Mouse (Mus musculus) CH12.LX (cell line): ENCODE results near the gene Fezf2. TPM values are rescaled to one million over a fixed set of nuclear protein-coding genes. Genes with fewer than 3 reads are reported as not detected.

Source experiments
- DNase-seq: peaks from one replicate; pipeline ENCODE4 v3.0.0-alpha.2; 2013; ENCODE audit errors: extremely low read depth
- H3K27ac ChIP-seq: 2 replicates; pipeline ENCODE4 v1.5.1; 2012; ENCODE audit warnings: low read depth, mild to moderate bottlenecking, control low read depth, moderate library complexity; ENCODE audit not compliant: insufficient read depth
- H3K27me3 ChIP-seq: replicated peaks from 2 replicates; pipeline ENCODE3; 2012; ENCODE audit warnings: inconsistent platforms
- H3K36me3 ChIP-seq, 2 experiments: replicated peaks in 1 of 2; 2 replicates each; pipeline versions ENCODE3 to v1.6.1; 2012; ENCODE audit warnings: inconsistent platforms in 1 of 2, low read length in 1 of 2, mild to moderate bottlenecking in 1 of 2, mixed read lengths in 1 of 2, moderate library complexity in 1 of 2; ENCODE audit not compliant: control insufficient read depth in 1 of 2, insufficient read depth in 1 of 2
- H3K4me1 ChIP-seq, 2 experiments: 2 replicates each; pipeline ENCODE4 v1.6.1; 2012; ENCODE audit warnings: inconsistent platforms in 1 of 2, moderate library complexity in 1 of 2; ENCODE audit not compliant: insufficient read depth in 2 of 2, control insufficient read depth in 1 of 2
- H3K4me2 ChIP-seq: 2 replicates; pipeline ENCODE4 v1.6.1; 2012; ENCODE audit warnings: low read depth, mild to moderate bottlenecking, control low read depth; ENCODE audit not compliant: poor library complexity, insufficient read depth, severe bottlenecking
- H3K4me3 ChIP-seq, 3 experiments: fragments of 150-350 bp in 1 of 3; sonication (generic) in 1 of 3; replicated peaks in 1 of 3; 2 replicates each; pipeline versions ENCODE3 to v1.5.1; 2011 to 2012; ENCODE audit warnings: low read depth in 2 of 3, low read length in 2 of 3, mild to moderate bottlenecking in 2 of 3, moderate library complexity in 2 of 3, control low read depth in 1 of 3, improper control_type of control experiment in 1 of 3, inconsistent platforms in 1 of 3, mixed read lengths in 1 of 3; ENCODE audit not compliant: poor library complexity in 1 of 3
- H3K79me2 ChIP-seq: replicated peaks from 2 replicates; pipeline ENCODE4 v1.6.1; 2012; ENCODE audit warnings: mild to moderate bottlenecking, moderate library complexity; ENCODE audit not compliant: control insufficient read depth, poor library complexity, insufficient read depth, severe bottlenecking; ENCODE audit errors: extremely low read depth
- H3K9ac ChIP-seq: 2 replicates; pipeline ENCODE4 v1.6.1; 2012; ENCODE audit warnings: low read depth, mild to moderate bottlenecking, control low read depth, moderate library complexity; ENCODE audit not compliant: insufficient read depth
- H3K9me3 ChIP-seq: replicated peaks from 2 replicates; pipeline ENCODE3; 2012; ENCODE audit warnings: low read length, inconsistent platforms, mixed read lengths
- BHLHE40 ChIP-seq: IDR thresholded peaks from 2 replicates; pipeline ENCODE4 v1.6.1; 2011; ENCODE audit warnings: mild to moderate bottlenecking, low read depth, low read length, improper control_type of control experiment
- CTCF ChIP-seq, 2 experiments: IDR thresholded peaks in 1 of 2; conservative IDR thresholded peaks in 1 of 2; 2 replicates each; pipeline ENCODE4 v1.5.1; 2011 to 2012; ENCODE audit warnings: low read depth in 2 of 2, low read length in 2 of 2, improper control_type of control experiment in 1 of 2, inconsistent platforms in 1 of 2, mild to moderate bottlenecking in 1 of 2, moderate library complexity in 1 of 2
- ELF1 ChIP-seq: IDR thresholded peaks from 2 replicates; pipeline ENCODE4 v1.6.1; 2014; ENCODE audit warnings: low read depth, mild to moderate bottlenecking, inconsistent platforms, low read length, improper control_type of control experiment
- HCFC1 ChIP-seq: IDR thresholded peaks from 2 replicates; pipeline ENCODE4 v1.6.1; 2012; ENCODE audit warnings: low read depth, mild to moderate bottlenecking, inconsistent platforms, low read length, improper control_type of control experiment
- JUND ChIP-seq: conservative IDR thresholded peaks from 2 replicates; pipeline ENCODE4 v1.6.1; 2011; ENCODE audit warnings: low read depth, low read length, improper control_type of control experiment
- KAT2A ChIP-seq: IDR thresholded peaks from 2 replicates; pipeline ENCODE4 v1.6.1; 2012; ENCODE audit warnings: low read length, improper control_type of control experiment, inconsistent platforms; ENCODE audit not compliant: insufficient replicate concordance
- MAFK ChIP-seq: IDR thresholded peaks from 2 replicates; pipeline ENCODE4 v1.6.1; 2011; ENCODE audit warnings: low read length, improper control_type of control experiment; ENCODE audit not compliant: insufficient replicate concordance
- MEF2A ChIP-seq: IDR thresholded peaks from 2 replicates; pipeline ENCODE4 v1.6.1; 2014; ENCODE audit warnings: low read depth, mild to moderate bottlenecking, inconsistent platforms, low read length, improper control_type of control experiment, borderline replicate concordance
- MXI1 ChIP-seq: IDR thresholded peaks from 2 replicates; pipeline ENCODE4 v1.6.1; 2011; ENCODE audit warnings: mild to moderate bottlenecking, low read depth, low read length, improper control_type of control experiment
- MYC ChIP-seq: IDR thresholded peaks from 2 replicates; pipeline ENCODE4 v1.6.1; 2011; ENCODE audit warnings: low read depth, mild to moderate bottlenecking, improper control_type of control experiment, low read length
- PAX5 ChIP-seq: IDR thresholded peaks from 2 replicates; pipeline ENCODE4 v1.6.1; 2012; ENCODE audit warnings: low read length, inconsistent platforms, mixed read lengths
- POLR2A ChIP-seq: IDR thresholded peaks from 2 replicates; pipeline ENCODE4 v1.6.1; 2011; ENCODE audit warnings: low read depth, mild to moderate bottlenecking, improper control_type of control experiment, low read length
- POLR2AphosphoS2 ChIP-seq: IDR thresholded peaks from 2 replicates; pipeline ENCODE4 v1.6.1; 2011; ENCODE audit warnings: low read depth, low read length, improper control_type of control experiment
- RAD21 ChIP-seq: IDR thresholded peaks from 2 replicates; pipeline ENCODE4 v1.6.1; 2011; ENCODE audit warnings: low read depth, mild to moderate bottlenecking, low read length, improper control_type of control experiment, moderate library complexity
- TBP ChIP-seq: conservative IDR thresholded peaks from 2 replicates; pipeline ENCODE4 v1.6.1; 2011; ENCODE audit warnings: low read depth, low read length, improper control_type of control experiment
- TCF12 ChIP-seq: IDR thresholded peaks from 2 replicates; pipeline ENCODE4 v1.6.1; 2014; ENCODE audit warnings: low read depth, mild to moderate bottlenecking, inconsistent platforms, low read length, improper control_type of control experiment
- USF2 ChIP-seq: conservative IDR thresholded peaks from 2 replicates; pipeline ENCODE4 v1.6.1; 2011; ENCODE audit warnings: low read depth, low read length, improper control_type of control experiment
- ZC3H11A ChIP-seq: IDR thresholded peaks from 2 replicates; pipeline ENCODE4 v1.6.1; 2012; ENCODE audit warnings: low read depth, mild to moderate bottlenecking, inconsistent platforms, low read length, improper control_type of control experiment
- dilution Hi-C: fragments of 300-500 bp; cut with MboI; formaldehyde crosslinking; loops from 2 replicates; pipeline ENCODE4 v1.14.3; 2020; ENCODE audit warnings: low sequenced_read_pairs; ENCODE audit not compliant: extremely low pct_unique_long_range_greater_than_20kb, extremely low pct_ligation_motif_present
- in situ Hi-C: fragments of 300-500 bp; cut with MboI; formaldehyde crosslinking; loops from 3 replicates; pipeline ENCODE4 v1.14.3; 2019; ENCODE audit warnings: low sequenced_read_pairs, low pct_ligation_motif_present, low pct_unique_long_range_greater_than_20kb, mixed read lengths
- polyA plus RNA-seq: library from polyadenylated mRNA; unstranded; fragments of >175 nt; gene quantifications from 2 replicates; pipeline ENCODE4 v1.2.1, GENCODE M21; 2012; ENCODE audit warnings: low read depth; ENCODE audit not compliant: insufficient read length
- total RNA-seq, 2 experiments: library from RNA; depleted of rRNA; stranded (reverse); fragments of 300-350 nt in 1 of 2; fragments of >200 nt in 1 of 2; gene quantifications; 2 replicates each; pipeline ENCODE4 v1.2.3; 2012 to 2014

Gene Fezf2
- total and polyA plus RNA-seq, 3 experiments, result not detected

DNA sequence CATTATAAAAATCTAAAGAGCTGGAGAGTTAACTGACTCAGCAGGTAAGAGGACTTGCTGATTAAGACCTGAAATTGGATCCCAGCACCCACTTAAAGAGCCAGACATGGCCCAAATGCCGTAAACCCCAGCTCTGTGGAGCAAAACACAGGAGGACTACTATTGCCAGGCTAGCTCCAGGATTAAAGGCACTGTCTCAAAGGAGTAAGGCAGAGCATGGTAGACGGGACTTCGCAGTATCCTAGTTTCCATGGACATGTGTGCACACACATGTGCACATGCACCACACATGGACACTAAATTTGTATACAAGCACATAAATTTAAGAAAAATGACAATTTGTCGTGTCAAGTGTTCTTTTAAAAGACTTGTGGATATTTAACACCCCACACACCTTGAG, 47.7 kb downstream of the Fezf2 start:
- no peaks in the 10 kb centered on the region for H3K4me1 ChIP-seq
- no peak overlapping the region for H3K9ac ChIP-seq
- no peaks in the 10 kb centered on the region for H3K79me2 ChIP-seq
- no peak overlapping the region for H3K4me2 ChIP-seq
- in situ Hi-C loops, result loop anchor here (25.0 kb wide), 1 partner anchor 237 kb away; no protein-coding TSS in a partner anchor
- H3K9me3 ChIP-seq, result no peaks in the 10 kb centered on the region
- dilution Hi-C loops, result no loop called here
- H3K4me3 ChIP-seq, result no peak overlapping the region
- TF ChIP-seq PAX5 (no peak), MEF2A (no peak), CTCF (conservative IDR thresholded peaks at IDR 0.05 in 1 of 2, IDR thresholded peaks at IDR 0.05 in 1 of 2; ENCODE audit: low read depth in 2 of 2, low read length in 2 of 2) (no peak), USF2 (no peak), ZC3H11A (no peak), ELF1 (no peak), RAD21 (no peak), TCF12 (no peak), HCFC1 (no peak), POLR2A (no peak), POLR2AphosphoS2 (no peak), BHLHE40 (no peak)
- DNase-seq, result no peak
- peaks cover 36 to 75% of the 10 kb centered on the region in 2 experiments for H3K36me3 ChIP-seq
- no peak overlapping the region for H3K27ac ChIP-seq
- H3K27me3 ChIP-seq, result no peaks in the 10 kb centered on the region

GRCm38 (mm10) chr14:12299654-12300053, 48.3 kb downstream of the Fezf2 start:
- no peak for DNase-seq
- no peaks in the 10 kb centered on the region for H3K4me1 ChIP-seq
- peaks cover 39 to 79% of the 10 kb centered on the region in 2 experiments for H3K36me3 ChIP-seq
- H3K9me3 ChIP-seq, result no peaks in the 10 kb centered on the region
- H3K27ac ChIP-seq, result no peak overlapping the region
- no peak overlapping the region for H3K4me3 ChIP-seq
- no peaks in the 10 kb centered on the region for H3K79me2 ChIP-seq
- no peaks in the 10 kb centered on the region for H3K27me3 ChIP-seq
- no peak overlapping the region for H3K4me2 ChIP-seq
- no peak overlapping the region for H3K9ac ChIP-seq
- TF ChIP-seq JUND, result no peak
- in situ Hi-C loops, result loop anchor here (25.0 kb wide), 1 partner anchor 238 kb away; no protein-coding TSS in a partner anchor
- dilution Hi-C loops, result no loop called here

GRCm38 (mm10) chr14:12299171-12299570, 48.8 kb downstream of the Fezf2 start:
- Histone ChIP-seq H3K79me2 (no peaks in the 10 kb centered on the region), H3K4me2 (no peak overlapping the region), H3K27ac (no peak overlapping the region), H3K27me3 (no peaks in the 10 kb centered on the region), H3K9me3 (no peaks in the 10 kb centered on the region), H3K4me1 (no peaks in the 10 kb centered on the region), H3K36me3 (peaks cover 44 to 82% of the 10 kb centered on the region in 2 experiments), H3K9ac (no peak overlapping the region), H3K4me3 (no peak overlapping the region)
- dilution Hi-C loops (no loop called here), in situ Hi-C loops (no loop called here)
- TF ChIP-seq MEF2A, result no peak
- TF ChIP-seq RAD21, result no peak
- no peak for TF ChIP-seq MYC
- no peak for TF ChIP-seq KAT2A
- no peak for TF ChIP-seq TBP
- no peak for TF ChIP-seq PAX5
- TF ChIP-seq MXI1, result no peak
- no peak for TF ChIP-seq MAFK
- TF ChIP-seq POLR2AphosphoS2, result no peak
- DNase-seq, result no peak
